Mouse (Mus musculus) megakaryocyte progenitor cell, adult 5-6 weeks (primary cell): ENCODE measurements around the gene Inpp5a. TPM values are rescaled to one million over a fixed set of nuclear protein-coding genes. Genes with fewer than 3 reads are reported as not detected.

Experiments
- ATAC-seq: replicated peaks from 2 replicates; pipeline ENCODE4 v1.8.0; 2016; ENCODE audit warnings: mild to moderate bottlenecking, moderate TSS enrichment, inconsistent platforms; ENCODE audit not compliant: poor library complexity
- total RNA-seq, 2 experiments: library from RNA; stranded (forward) in 1 of 2; stranded (reverse) in 1 of 2; fragments of 157-497, 149-512 nt in 1 of 2; fragments of 200-1000 nt in 1 of 2; gene quantifications; 2 replicates each; pipeline versions ENCODE4 v1.2.3 to v1.2.4; 2015 to 2017

Gene Inpp5a
- total RNA-seq, 2 experiments from 2014 or later: 9.9 to 11.2 TPM

DNA sequence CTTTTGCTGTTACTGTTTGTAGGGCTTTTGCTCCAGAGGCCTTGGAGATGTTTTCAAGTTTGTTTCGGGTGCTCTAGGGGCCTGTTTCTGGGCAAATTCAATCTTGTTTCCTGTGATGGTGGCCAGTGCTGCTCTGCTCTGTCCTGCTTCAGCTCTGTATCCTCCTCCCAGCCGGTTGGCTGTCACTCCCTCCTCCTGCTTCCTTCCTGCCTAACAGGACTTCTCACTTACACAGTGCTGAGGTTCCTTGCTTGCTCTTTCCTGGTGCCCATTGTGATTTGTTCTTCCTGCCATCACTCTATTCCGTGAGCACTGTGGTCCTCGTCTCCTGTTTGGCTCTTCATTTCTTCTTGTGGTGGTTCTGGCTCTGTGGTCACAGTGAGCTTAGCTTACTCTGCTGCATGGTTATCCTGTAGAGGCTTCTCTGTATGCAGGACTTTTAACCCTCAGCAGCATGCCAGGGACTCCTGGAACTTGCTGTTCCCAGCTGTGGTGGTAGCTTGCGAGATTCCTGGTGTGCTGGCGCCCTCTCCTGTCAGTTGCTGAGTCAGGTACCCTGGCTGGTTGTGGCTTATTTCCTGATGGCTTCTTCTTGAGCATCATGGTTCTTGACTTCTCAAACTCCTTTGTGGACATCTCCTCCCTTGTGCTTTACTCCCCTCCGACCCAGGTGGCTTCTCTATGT lies 84.1 kb downstream of the Inpp5a start:
- peak; percentile 81 for ATAC-seq

DNA sequence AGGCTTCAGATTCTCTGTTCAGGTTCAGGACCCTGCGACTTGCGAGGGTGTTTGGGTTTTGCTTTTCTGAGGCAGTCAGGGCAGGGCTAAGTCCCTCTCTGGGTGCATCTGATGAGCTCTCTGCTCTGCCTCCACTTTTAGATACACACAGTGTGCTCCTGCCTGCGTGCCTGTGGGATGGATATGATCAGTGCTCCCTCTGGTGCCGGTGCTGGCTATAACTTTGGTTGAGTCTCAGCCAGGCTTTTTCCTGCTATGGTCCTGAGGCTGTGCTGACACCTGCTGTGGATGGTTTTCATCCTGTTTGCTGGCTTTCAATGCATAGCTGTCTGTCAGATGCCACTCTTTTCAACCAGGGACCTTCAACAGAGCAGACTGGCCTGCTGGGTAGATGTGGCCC lies 87.0 kb downstream of the Inpp5a start:
- no peak for ATAC-seq

- peak; percentile 18; the same call in 1 of the 2 replicates for ATAC-seq
Observed at GRCm38 (mm10) chr7:139476700-139477099, 87.8 kb downstream of the Inpp5a start.

DNA sequence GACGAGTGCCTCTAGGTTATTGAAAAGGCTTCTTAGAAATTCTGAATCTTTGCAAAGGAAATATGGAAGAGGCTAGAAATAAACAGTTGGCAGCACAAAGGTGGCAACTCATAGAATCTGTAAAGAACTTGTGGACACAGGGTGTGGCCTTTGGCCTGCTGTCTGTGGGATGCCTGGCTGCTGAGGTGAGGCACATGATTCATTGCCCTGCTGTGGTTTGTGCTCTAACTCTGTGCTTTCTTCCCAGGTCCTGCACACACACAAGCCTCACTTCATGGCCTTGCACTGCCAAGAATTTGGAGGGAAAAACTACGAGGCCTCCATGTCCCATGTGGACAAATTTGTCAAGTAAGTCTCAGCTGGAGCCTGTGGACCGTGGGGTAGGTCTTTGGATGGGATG lies 88.8 kb downstream of the Inpp5a start:
- no peak for ATAC-seq

GRCm38 (mm10) chr7:139479077-139479476 lies 90.2 kb downstream of the Inpp5a start:
- no peak for ATAC-seq

DNA sequence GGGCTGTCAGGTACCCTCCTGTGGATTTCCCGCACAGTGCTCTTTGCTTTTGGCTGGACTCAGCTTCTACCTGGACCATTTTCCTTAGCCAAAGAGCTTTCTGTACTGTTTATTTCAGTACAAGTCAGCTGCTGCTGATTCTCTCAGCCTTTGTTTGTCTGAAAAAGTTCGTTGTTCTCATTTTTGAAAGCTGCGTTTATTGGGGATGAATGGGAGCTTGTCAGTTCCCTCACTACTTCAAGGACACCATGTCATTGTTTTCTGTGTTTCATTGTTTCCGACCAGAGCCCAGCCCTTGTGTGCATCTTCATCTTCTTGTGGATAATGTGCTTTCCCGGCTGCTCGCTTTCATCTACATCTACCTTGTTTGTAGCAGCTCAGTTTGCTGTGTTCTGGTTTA lies 90.7 kb downstream of the Inpp5a start:
- no peak for ATAC-seq

GRCm38 (mm10) chr7:139484206-139484955 lies 95.5 kb downstream of the Inpp5a start:
- peak; percentile 86 for ATAC-seq

GRCm38 (mm10) chr7:139489721-139490211 lies 100.9 kb downstream of the Inpp5a start:
- no peak for ATAC-seq

DNA sequence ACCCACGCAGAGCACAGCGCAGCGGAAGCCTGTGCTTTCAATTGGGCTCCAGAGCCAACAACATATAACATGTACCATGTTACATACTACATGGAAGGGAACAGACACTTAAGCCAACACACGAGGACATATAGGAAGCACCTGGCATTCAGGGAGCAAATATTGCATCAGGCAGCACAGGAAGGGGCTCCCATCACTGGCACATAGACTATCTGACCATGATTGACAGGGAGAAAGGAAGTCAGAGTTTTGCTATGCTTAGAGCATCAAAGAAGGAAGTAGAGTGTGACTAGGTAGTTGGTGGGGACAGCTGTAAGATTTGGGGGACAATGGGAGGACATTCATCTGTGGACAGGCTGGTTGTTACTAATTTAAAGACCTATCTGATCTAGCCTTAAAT lies 103.4 kb downstream of the Inpp5a start:
- peak; percentile 80 for ATAC-seq

DNA sequence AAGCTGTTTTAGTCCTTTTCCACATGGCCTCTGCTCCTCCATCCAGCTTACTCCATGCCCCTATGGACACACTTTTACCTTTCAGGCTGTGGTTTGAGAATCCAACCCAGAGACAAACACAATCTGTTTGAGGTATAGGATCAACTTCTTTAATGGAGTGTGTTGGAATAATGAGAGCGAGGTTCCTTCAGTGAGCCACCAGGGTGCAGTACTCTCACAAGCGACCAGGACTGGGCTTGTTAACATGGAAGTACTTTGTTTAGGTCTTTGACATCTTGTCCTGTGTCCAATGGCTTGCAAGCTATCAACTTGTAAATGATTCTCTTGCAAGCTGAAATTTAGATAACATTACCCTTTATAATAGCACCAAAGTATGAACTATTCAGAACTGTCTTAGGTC lies 104.0 kb downstream of the Inpp5a start:
- ATAC-seq: peak; percentile 45; the same call in 1 of the 2 replicates

DNA sequence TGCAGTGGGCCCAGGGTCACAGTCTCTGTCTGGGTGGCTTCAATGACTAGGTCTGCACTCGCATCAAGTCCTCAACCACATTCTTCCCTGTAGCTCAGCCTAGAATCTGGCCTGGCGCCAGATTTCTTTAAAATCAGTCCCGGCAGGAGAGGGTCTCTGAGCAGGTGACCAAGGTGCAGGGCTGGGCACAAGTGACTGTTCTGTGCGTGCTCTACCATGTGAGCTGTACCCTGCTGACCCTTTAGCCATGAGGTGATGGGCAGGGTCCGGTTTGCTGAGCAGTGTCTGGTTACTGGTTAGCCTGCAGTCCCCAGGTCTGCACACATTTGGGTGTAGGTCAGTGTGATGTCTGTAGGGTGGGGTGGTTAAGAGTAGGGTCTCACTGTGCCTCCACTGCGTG lies 106.9 kb downstream of the Inpp5a start:
- ATAC-seq: no peak

DNA sequence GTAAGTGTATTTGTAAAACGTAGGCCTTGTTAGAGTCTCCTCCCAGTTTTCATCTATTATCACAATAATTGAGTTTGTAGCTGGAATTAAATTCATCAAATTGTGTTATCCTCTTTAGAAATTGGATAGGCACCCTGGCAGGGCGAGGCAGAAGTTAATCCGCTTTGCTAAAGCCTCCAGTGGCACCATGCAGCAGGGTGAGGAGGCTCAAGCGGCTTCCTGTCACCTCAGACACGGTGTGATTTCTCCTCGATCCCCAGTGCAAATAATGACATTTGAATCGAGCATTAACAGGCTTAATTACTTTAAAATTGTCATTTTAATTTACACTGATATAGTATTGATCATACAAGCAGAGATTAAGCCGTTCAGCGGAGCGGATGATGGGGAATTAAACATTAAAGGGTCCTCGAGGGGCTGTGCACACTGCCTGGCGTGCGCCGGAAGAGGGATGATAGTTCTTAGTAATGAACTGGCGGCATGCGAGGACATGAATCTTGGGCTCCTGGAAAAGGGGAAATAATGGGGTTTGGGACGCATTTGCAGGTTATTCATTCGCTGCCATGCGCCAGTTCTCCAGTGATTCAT lies 109.2 kb downstream of the Inpp5a start:
- ATAC-seq: no peak

GRCm38 (mm10) chr7:139504064-139504463 lies 115.2 kb downstream of the Inpp5a start:
- ATAC-seq: no peak

GRCm38 (mm10) chr7:139506677-139507412 lies 117.9 kb downstream of the Inpp5a start:
- ATAC-seq: 0 out of 2 replicates have a peak, but pooled peaks have one; percentile 20

DNA sequence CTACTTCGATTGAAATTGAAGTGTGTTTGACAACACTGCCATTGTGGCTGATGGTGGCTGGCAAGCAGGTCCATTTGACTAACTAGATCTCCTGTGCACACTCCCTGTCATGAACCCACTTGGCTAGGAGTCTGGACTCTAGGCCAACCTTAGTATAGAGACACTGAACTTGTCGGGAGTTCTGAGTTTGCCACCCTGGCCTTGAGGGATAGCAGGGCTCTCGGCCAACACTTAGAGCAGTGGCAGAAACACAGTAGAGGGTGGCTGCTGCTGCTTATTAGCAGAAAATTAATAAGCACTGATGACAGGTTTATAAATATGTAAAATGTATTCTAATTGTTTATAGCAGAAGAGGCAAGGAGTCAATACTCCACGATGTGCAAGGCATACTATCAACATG lies 120.0 kb downstream of the Inpp5a start:
- ATAC-seq: no peak

- ATAC-seq: no peak
Observed at GRCm38 (mm10) chr7:139515959-139516660, 127.2 kb downstream of the Inpp5a start.

DNA sequence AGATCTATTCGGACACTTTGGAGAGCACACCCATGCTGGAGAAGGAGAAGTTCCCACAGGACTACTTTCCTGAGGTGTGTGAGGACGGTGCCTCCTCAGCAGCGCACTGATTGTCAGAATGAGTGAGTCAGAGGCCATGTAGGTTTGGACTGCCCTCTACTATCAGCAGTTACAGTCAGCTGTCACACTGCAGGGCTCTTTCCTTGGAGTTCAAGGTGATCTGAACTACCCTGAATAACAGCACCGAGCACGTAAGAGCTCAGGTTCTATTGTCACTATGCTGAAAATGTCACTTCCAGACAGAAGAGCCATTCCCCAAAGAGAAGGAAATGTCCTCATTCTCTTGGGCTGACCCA lies 127.7 kb downstream of the Inpp5a start:
- no peak for ATAC-seq

DNA sequence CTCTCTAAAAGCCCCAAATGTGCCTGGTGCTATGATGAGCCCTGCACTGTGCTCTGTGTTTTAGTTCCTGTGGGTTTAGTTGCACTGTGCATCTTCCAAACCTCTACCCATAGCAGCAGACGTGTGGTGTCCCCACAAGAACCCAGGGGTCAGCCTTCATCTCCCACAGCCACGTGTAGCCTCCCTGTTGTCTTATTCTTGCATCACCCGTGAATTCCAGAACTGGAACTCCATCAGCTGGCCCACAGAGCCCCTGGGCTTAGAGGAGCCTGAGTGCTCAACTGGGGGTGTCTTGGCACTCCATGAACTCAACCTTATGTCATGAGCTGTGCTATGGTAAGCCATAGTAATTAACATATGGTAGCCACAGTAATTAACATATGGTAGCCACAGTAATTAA lies 129.4 kb downstream of the Inpp5a start:
- ATAC-seq: no peak

GRCm38 (mm10) chr7:139528309-139529076 lies 139.6 kb downstream of the Inpp5a start:
- ATAC-seq: no peak

GRCm38 (mm10) chr7:139529208-139529607 lies 140.3 kb downstream of the Inpp5a start:
- no peak for ATAC-seq
